Mouse (Mus musculus) embryo, embryonic 11 days (tissue): ENCODE measurements around the gene Mrpl14.

ENCODE experiments used
- DNase-seq: peaks from one replicate; pipeline ENCODE4 v3.0.0-alpha.2; 2015

The Mrpl14 gene

GRCm38 (mm10) chr17:45727481-45727880 is 41.4 kb downstream of the Mrpl14 start:
- DNase-seq = no peak

DNA sequence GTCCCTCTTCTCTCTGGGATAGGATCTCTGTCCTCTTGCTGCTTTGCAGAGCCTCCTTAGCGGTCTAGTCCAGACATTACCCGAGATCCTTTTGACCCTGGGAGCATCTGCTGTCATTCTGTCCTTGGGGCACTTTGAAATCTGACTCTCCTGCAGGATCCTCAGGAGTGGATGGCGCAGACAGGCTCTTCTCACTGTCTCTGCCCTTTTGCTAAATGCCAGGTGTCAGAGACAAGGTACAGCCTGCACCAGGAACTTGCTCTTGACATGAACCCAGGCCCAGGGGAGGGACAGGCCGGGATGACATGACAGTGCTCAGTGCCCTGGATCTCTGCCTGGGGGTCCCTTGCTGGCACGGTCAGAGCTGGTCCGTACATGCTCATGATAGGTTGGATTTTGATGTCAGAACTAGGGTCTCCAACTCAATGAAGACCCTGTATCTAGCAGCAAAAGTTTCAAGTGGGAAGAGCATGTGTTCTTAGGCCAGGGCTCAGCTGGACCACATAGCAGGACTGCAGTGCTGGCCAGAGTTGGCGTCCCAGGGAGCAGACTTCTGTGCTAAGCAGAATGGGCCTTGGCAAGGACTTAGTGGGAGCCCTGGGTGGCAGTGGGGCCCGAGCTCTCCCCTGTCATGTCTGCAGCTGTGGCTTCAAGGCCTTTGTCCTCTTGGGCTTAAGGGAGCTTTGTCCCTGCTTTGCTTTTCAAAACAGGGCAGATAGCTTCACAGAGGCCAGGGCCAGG is 42.0 kb downstream of the Mrpl14 start:
- no peak for DNase-seq

GRCm38 (mm10) chr17:45729387-45729786 is 43.3 kb downstream of the Mrpl14 start:
- DNase-seq = no peak

DNA sequence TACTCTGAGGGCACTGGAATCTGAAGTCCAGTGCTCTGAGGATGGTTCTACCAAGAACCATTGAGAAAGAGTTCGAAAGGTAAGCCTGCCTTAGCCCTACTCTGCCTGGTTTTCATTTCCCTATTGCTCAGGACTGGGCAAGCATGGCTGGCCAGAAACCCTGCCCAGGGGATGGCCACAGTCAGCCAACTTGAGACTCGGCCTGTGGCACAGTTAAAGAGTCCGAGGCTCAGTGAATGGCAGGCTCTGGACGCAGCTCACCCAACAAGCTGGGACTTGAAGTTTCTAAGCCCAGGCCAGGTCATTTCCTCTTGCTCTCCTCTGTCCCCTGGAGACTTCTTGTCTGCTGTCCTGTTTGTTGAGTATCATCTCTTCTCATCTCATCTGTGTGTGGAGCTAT is 44.6 kb downstream of the Mrpl14 start:
- DNase-seq = no peak

GRCm38 (mm10) chr17:45731172-45731864 is 45.2 kb downstream of the Mrpl14 start:
- peak; percentile 91 for DNase-seq

DNA sequence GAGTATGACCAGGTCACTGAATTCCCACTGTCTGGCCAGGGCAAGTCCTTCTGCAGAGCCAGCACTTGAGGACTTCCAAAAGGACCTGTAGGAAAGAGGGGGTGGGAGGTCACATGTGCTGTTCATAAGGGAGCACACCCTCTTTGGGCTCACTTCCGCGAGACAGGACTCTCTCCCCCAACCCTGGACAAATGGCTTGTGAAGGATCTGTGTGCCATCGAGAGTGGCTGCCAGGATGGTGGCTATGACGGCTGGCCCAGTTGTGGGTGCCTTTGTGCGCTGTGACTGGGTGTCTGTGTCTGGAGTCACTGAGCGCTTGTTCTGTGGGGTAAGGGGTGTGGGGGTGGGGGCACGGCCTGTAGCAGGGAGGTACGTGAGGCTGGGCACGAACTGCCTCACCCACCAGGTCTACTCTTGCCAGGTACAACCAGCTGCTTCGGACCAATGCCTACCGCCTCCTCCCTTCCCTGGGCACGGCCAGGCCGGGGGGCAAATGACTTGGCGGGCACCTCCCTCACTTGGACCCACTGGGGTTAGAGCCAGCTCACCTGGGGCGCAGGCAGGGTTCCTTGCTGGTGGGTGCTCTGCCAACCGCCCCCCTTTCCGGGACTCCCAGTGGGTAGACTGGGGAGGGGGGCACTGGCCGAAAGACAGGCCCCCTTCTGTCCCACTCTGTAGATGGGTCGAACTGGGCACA is 47.1 kb downstream of the Mrpl14 start:
- no peak for DNase-seq

DNA sequence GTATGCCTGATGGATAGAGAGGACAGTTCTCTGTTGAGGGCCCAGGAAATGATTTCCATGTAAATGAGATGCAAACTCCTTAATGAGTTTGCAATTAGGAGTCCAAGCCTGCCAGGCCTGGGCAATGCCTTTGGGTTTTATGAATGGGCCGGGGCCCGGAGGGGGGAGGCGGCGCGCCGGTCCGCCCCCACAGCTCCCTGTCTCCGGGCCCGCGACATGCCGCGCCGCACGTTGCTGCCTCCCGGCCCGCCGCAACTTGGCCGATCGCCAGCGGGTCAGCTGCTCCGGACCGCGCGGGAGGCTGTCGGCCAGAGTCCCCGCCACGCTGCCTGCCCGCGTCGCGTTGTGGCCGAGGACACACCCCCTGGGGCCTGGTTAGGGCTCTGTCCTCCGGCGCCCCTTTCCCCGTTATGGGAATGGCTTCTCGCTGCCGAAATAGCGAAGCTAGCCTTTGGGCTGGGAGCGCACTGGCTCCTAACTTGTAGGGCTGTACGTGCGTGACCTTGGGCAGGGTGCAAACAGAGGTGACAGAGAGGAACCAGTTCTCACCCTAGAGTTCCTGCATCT is 47.7 kb downstream of the Mrpl14 start, which contains the start of gene 1600014C23Rik:
Gene 1600014C23Rik, minus strand, starts transcription at position 110 of the 567 bp plus-strand sequence.
- peak; percentile 73 for DNase-seq

DNA sequence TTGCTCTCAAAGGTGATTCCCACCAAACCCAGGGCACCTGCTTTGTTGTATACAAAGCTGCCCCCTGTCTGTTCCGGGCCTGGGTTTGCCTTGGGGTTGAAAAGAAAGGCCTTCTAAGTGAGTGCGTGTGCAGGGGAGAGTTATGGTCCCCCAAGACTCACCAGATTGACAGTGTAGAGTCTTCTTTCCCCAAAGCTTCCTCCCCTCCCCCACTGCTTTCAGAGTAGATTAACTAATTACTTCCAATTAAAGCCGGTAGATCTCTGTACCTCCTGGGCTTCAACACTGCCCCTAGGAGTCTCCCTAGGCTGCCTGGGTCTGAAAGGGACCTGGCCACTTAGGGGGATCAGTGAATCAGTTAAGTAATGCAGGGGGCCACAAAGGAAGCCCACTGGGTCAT is 48.2 kb downstream of the Mrpl14 start:
- DNase-seq = no peak

GRCm38 (mm10) chr17:45734881-45735280 is 48.8 kb downstream of the Mrpl14 start:
- DNase-seq = no peak

- DNase-seq = peak; percentile 90
These were observed 49.5 kb downstream of the Mrpl14 start for GRCm38 (mm10) chr17:45735382-45736310.

- DNase-seq = peak; percentile 98
These were observed 50.4 kb downstream of the Mrpl14 start for GRCm38 (mm10) chr17:45736311-45737077.

- DNase-seq = no peak
These were observed 51.0 kb downstream of the Mrpl14 start for GRCm38 (mm10) chr17:45737078-45737601.

- no peak for DNase-seq
These were observed 56.4 kb downstream of the Mrpl14 start for GRCm38 (mm10) chr17:45742371-45743147.

DNA sequence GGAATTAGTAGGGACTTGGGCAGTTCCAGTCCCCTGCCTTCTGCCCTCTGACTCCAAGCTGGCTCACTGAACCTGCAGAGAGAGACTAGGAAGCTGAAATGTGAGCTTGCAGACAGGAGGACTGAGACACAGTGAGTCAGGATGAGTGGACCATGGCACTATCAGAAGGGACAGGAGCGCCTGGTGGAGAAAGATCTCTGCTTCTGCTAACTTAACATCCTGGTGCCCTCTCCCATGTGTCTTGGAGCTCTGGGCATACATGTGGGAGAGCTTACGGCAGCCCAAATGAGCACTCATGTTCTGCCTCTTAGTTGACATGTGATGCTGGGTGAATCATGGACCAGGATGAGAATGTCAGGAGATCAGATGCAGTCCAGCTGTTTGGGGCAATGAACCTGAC is 59.5 kb downstream of the Mrpl14 start:
- DNase-seq = no peak

DNA sequence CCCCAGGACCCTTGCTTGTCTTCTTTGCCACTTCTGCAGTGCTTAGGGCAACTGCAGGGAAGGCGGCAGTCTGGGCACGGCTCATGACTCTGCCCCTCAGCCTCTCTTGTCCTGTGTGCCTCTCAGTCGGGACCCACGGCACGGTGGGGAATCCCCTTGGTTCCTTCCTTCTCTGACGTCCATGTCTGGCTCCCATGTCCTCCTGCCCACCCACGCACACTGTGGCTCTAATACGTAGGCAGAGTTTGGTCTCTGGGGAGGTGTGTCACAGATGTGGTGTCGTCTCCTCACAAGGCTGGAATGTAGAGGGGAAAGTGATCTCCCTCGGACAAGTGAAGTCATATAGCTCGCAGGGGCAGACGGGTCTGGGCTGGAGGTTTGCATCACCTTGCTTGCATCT is 60.6 kb downstream of the Mrpl14 start:
- DNase-seq = no peak

GRCm38 (mm10) chr17:45747293-45747692 is 61.2 kb downstream of the Mrpl14 start:
- no peak for DNase-seq
